Mouse (Mus musculus) hindbrain, embryonic 10.5 days (tissue): ENCODE data around the gene Shank3. TPM values are rescaled to one million over a fixed set of nuclear protein-coding genes. Genes with fewer than 3 reads are reported as not detected.
A peak's percentile ranks its signal among the peaks of the same experiment; 100 is the strongest.

Source experiments
- DNase-seq: peaks from one replicate; pipeline ENCODE4 v3.0.0-alpha.2; 2017; ENCODE audit warnings: low spot score
- H3K27ac ChIP-seq: fragments of 300-500 bp; sonication (generic); 2 replicates; pipeline ENCODE4 v1.5.1; 2016; ENCODE audit warnings: mild to moderate bottlenecking, moderate library complexity
- H3K27me3 ChIP-seq: fragments of 300-500 bp; sonication (generic); 2 replicates; pipeline ENCODE4 v1.6.1; 2016; ENCODE audit warnings: mild to moderate bottlenecking; ENCODE audit not compliant: poor library complexity, insufficient read depth, severe bottlenecking
- H3K36me3 ChIP-seq: fragments of 300-500 bp; sonication (generic); 2 replicates; pipeline ENCODE4 v1.6.1; 2016; ENCODE audit warnings: mild to moderate bottlenecking, moderate library complexity
- H3K4me1 ChIP-seq: fragments of 300-500 bp; sonication (generic); replicated peaks from 2 replicates; pipeline ENCODE4 v1.6.1; 2016; ENCODE audit warnings: mild to moderate bottlenecking
- H3K4me3 ChIP-seq: fragments of 300-500 bp; sonication (generic); 2 replicates; pipeline ENCODE4 v1.5.1; 2016; ENCODE audit warnings: mild to moderate bottlenecking, moderate library complexity
- H3K9me3 ChIP-seq: fragments of 300-500 bp; sonication (generic); 2 replicates; pipeline ENCODE4 v1.6.1; 2016; ENCODE audit warnings: mild to moderate bottlenecking, moderate library complexity
- WGBS: fragments of 180-500 bp; shearing (Covaris S2); methylation state at CpG from one replicate; pipeline ENCODE4 v1.1.7; 2016; 5-methylcytosine and 5-hydroxymethylcytosine counted together
- polyA plus RNA-seq: library from polyadenylated mRNA; unstranded; fragments of >200 nt; fragmentation: Nextera tagmentation; extraction: Ambion mirVana; gene quantifications from 2 replicates; pipeline ENCODE4 v1.2.1, GENCODE M21; 2016

The Shank3 gene
- polyA plus RNA-seq, 1 experiment from 2014 or later = 3.5 TPM

GRCm38 (mm10) chr15:89555591-89555990 lies 56.2 kb downstream of the Shank3 start:
- peaks cover 34% of the 10 kb centered on the region for H3K4me1 ChIP-seq
- peaks cover 8% of the 10 kb centered on the region; the same call in 1 of the 2 replicates for H3K36me3 ChIP-seq
- no peaks in the 10 kb centered on the region for H3K9me3 ChIP-seq
- no peak for DNase-seq
- WGBS = 91% methylated on average over 6 of the region's 6 CpGs
- no peak overlapping the region for H3K27ac ChIP-seq
- no peak overlapping the region for H3K4me3 ChIP-seq
- peaks cover 50% of the 10 kb centered on the region for H3K27me3 ChIP-seq

DNA sequence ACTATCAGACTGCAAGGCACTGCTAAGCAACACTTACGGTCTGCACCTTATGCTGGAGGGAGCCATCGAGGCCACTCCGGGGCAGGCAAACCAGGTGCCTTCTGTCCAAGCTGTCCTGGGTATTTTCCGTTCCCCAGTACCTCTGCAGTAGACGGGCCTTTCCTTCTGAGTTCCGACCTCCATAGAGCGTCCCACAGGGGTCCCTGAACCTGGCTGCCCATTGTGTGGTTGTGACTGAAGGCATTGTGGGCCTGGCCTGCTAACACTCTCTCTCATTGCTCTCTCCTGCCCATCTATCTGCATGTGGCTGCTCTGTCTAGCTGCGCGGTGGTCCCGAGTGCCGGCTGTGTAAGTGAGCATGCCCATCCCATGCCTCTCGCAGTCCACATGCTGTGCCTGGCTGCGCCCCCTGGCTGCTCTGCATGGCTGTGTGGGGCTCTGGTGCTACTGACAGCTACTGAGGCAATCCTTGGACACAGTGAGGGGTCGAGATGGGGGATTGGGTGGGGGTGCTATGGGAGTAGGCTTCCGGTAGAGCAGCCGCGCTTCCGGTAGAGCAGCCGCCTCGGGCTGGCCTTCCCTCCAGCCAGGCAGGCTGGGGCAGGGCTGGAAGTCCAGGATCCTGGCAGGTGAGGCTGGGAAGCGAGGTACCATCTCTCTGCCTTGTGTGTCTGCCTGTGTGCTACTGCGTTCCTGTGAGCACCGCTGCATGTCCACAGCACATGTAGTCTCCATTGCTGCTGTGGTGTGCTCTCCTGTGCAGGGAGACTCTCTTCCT lies 57.2 kb downstream of the Shank3 start:
- Histone ChIP-seq H3K27ac (no peak overlapping the region), H3K36me3 (peaks cover 6% of the 10 kb centered on the region; the same call in 1 of the 2 replicates), H3K27me3 (peaks cover 50% of the 10 kb centered on the region), H3K4me3 (peak overlapping the region; percentile 45), H3K9me3 (no peaks in the 10 kb centered on the region), H3K4me1 (peaks cover 34% of the 10 kb centered on the region)
- DNase-seq = peak; percentile 59
- WGBS = 23% methylated on average over 23 of the region's 23 CpGs

GRCm38 (mm10) chr15:89557179-89557995 lies 58.0 kb downstream of the Shank3 start:
- Histone ChIP-seq H3K36me3 (no peaks in the 10 kb centered on the region), H3K27ac (no peak overlapping the region; the same call in 1 of the 2 replicates), H3K4me1 (peaks cover 34% of the 10 kb centered on the region), H3K4me3 (peak overlapping the region; percentile 45), H3K27me3 (peaks cover 50% of the 10 kb centered on the region), H3K9me3 (no peaks in the 10 kb centered on the region)
- DNase-seq = peak; percentile 7
- 9% methylated on average over 40 of the region's 40 CpGs for WGBS

DNA sequence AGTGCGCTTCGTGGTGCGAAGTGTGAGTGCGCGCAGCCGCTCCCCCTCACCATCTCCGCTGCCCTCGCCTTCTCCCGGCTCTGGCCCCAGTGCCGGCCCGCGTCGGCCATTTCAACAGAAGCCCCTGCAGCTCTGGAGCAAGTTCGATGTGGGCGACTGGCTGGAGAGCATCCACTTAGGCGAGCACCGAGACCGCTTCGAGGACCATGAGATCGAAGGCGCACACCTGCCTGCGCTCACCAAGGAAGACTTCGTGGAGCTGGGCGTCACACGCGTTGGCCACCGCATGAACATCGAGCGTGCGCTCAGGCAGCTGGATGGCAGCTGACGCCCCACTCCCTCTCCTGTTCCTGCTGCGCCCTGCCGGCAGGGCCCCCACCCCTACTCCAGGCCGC lies 58.6 kb downstream of the Shank3 start:
- peak; percentile 40 for DNase-seq

GRCm38 (mm10) chr15:89559202-89559731 lies 59.8 kb downstream of the Shank3 start:
- 34% methylated on average over 10 of the region's 10 CpGs for WGBS
- Histone ChIP-seq H3K4me1 (peaks cover 34% of the 10 kb centered on the region), H3K27ac (no peak overlapping the region), H3K36me3 (no peaks in the 10 kb centered on the region), H3K27me3 (peaks cover 50% of the 10 kb centered on the region), H3K9me3 (no peaks in the 10 kb centered on the region), H3K4me3 (no peak overlapping the region)
- DNase-seq = no peak

More for the DNA sequence above, 58.6 kb downstream of the Shank3 start:
- peak overlapping the region; percentile 45 for H3K4me3 ChIP-seq
- H3K9me3 ChIP-seq = no peaks in the 10 kb centered on the region
- no peaks in the 10 kb centered on the region for H3K36me3 ChIP-seq
- no peak overlapping the region; the same call in 1 of the 2 replicates for H3K27ac ChIP-seq
- H3K4me1 ChIP-seq = peaks cover 34% of the 10 kb centered on the region
- H3K27me3 ChIP-seq = peaks cover 50% of the 10 kb centered on the region
- 3% methylated on average over 34 of the region's 34 CpGs for WGBS

GRCm38 (mm10) chr15:89568114-89568513 lies 68.7 kb downstream of the Shank3 start, which contains the start of gene Acr:
Acr (plus strand) TSS chr15:89568326.
- DNase-seq = no peak
- Histone ChIP-seq H3K9me3 (no peaks in the 10 kb centered on the region), H3K4me1 (no peaks in the 10 kb centered on the region), H3K4me3 (no peak within 1 kb of the TSS), H3K27ac (no peak within 1 kb of the TSS), H3K36me3 (no peaks in the 10 kb centered on the region), H3K27me3 (no peaks in the 10 kb centered on the region)
- 87% methylated on average over 6 of the region's 6 CpGs for WGBS

- no peak overlapping the region for H3K27ac ChIP-seq
- H3K4me1 ChIP-seq = no peaks in the 10 kb centered on the region
- H3K4me3 ChIP-seq = no peak overlapping the region
- H3K36me3 ChIP-seq = no peaks in the 10 kb centered on the region
- no peak for DNase-seq
- H3K9me3 ChIP-seq = no peaks in the 10 kb centered on the region
- no peaks in the 10 kb centered on the region for H3K27me3 ChIP-seq
- 74% methylated on average over 8 of the region's 8 CpGs for WGBS
Measured at GRCm38 (mm10) chr15:89572147-89572546, 72.7 kb downstream of the Shank3 start.

DNA sequence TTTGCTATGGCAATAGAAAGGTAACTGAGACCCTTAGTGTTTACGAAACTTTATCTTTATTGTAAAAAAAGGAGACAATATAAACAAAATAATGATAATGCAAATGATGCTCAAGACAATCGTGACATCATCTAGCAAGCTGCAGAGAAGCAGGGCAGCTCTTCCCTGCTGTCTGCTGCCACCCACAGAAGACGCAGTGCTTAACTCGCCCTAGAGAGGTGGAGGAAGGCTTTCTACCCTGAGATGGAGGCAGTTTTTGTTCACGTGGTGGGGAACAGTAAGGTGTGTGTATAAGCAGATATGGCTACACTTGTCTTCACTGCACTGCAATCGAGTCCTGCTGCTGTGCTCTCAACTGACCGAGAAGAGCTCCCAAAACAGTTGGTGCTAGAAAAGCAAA lies 83.1 kb downstream of the Shank3 start:
- H3K27ac ChIP-seq = no peak overlapping the region
- WGBS = 91% methylated on average over 7 of the region's 7 CpGs
- no peaks in the 10 kb centered on the region for H3K27me3 ChIP-seq
- no peak overlapping the region for H3K4me3 ChIP-seq
- H3K9me3 ChIP-seq = no peaks in the 10 kb centered on the region
- DNase-seq = no peak
- H3K4me1 ChIP-seq = no peaks in the 10 kb centered on the region
- H3K36me3 ChIP-seq = peaks cover 43% of the 10 kb centered on the region

- Histone ChIP-seq H3K4me3 (no peak overlapping the region), H3K27ac (no peak overlapping the region), H3K36me3 (peaks cover 56% of the 10 kb centered on the region), H3K4me1 (0 out of 2 replicates have a peak, but pooled peaks cover 1% of the 10 kb centered on the region), H3K27me3 (no peaks in the 10 kb centered on the region), H3K9me3 (no peaks in the 10 kb centered on the region)
- 82% methylated on average over 5 of the region's 5 CpGs for WGBS
- DNase-seq = no peak
Measured at GRCm38 (mm10) chr15:89585101-89585500, 85.7 kb downstream of the Shank3 start.

- Histone ChIP-seq H3K27ac (no peak overlapping the region), H3K36me3 (peaks cover 56% of the 10 kb centered on the region), H3K27me3 (no peaks in the 10 kb centered on the region), H3K4me3 (no peak overlapping the region), H3K4me1 (peaks cover 6% of the 10 kb centered on the region), H3K9me3 (no peaks in the 10 kb centered on the region)
- no peak for DNase-seq
- WGBS = 89% methylated on average over 11 of the region's 11 CpGs
Measured at GRCm38 (mm10) chr15:89585631-89586030, 86.2 kb downstream of the Shank3 start.

GRCm38 (mm10) chr15:89589146-89589545 lies 89.7 kb downstream of the Shank3 start:
- Histone ChIP-seq H3K27me3 (no peaks in the 10 kb centered on the region), H3K4me1 (peaks cover 22% of the 10 kb centered on the region), H3K9me3 (no peaks in the 10 kb centered on the region), H3K36me3 (peaks cover 33% of the 10 kb centered on the region), H3K4me3 (no peak overlapping the region), H3K27ac (no peak overlapping the region)
- 90% methylated on average over 5 of the region's 5 CpGs for WGBS
- DNase-seq = no peak

GRCm38 (mm10) chr15:89591317-89591716 lies 91.9 kb downstream of the Shank3 start:
- peaks cover 25% of the 10 kb centered on the region for H3K36me3 ChIP-seq
- H3K4me3 ChIP-seq = peak overlapping the region; percentile 89
- peak overlapping the region; percentile 88 for H3K27ac ChIP-seq
- WGBS = 3% methylated on average over 30 of the region's 30 CpGs
- H3K9me3 ChIP-seq = no peaks in the 10 kb centered on the region
- DNase-seq = no peak
- H3K4me1 ChIP-seq = peaks cover 22% of the 10 kb centered on the region
- H3K27me3 ChIP-seq = no peaks in the 10 kb centered on the region
